Mouse (Mus musculus) ES-CJ7 (cell line): ENCODE data around the gene Olfr1252.

ENCODE experiments used
- DNase-seq: peaks from one replicate; pipeline ENCODE4 v3.0.0; 2011; ENCODE audit warnings: low read depth, low spot score

Olfr1252 gene

GRCm38 (mm10) chr2:89724912-89725311 is at the start of gene Olfr1252:
Gene Olfr1252 (minus strand): TSS chr2:89725012.
- DNase-seq, result no peak

- DNase-seq, result no peak
These were observed 32.2 kb upstream of the Olfr1252 start, which contains the start of gene Olfr1253 for GRCm38 (mm10) chr2:89756990-89757389. Gene Olfr1253 (minus strand): TSS chr2:89757090.

DNA sequence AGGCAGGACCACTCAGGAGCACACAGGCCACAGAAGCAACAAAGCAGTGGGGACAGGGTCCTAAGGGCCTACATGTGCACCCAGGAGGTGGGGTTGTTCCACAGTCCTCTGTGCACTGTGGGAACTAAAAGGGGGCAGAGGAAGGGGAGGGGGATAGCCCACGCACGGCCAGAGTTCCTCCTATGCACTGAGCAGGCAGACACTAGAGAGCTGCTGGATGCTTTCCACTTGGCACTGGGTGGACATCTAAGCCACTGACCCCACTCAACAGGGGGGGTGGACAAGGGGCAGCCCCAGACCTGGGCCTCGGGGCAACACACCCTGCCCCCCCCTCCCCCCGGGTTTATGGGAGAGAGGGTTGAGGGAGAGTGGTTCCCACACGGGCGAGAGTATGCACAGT is 32.8 kb downstream of the Olfr1252 start:
- DNase-seq, result no peak

DNA sequence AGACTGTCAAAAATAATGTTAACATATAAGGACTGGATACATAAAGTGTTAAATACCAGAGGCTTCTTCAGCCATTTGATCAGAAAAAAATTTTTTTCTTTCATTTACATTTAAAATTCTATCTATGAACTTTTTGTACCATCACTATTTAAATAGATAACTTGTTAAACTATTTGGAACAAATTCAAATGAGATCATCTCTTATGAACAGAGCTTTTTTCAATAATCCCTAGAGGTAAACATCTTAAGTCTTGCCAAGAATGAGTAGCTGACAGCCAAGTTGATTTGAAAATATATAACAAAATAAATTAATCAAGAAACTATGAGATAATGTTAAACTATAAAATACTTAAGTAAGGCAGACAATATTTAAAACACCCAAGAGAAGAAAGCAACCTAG is 53.0 kb downstream of the Olfr1252 start, which contains the start of gene Olfr1251:
TSS of gene Olfr1251 (minus strand) at position 101 of the 400 bp plus-strand sequence.
- no peak for DNase-seq
